Mouse (Mus musculus) cerebellum, adult 9-10 months (tissue): Measurements from ENCODE around the gene Erc2.
A peak's percentile ranks its signal among the peaks of the same experiment; 100 is the strongest.

Source experiments
- DNase-seq: peaks from one replicate; pipeline ENCODE4 v3.0.0; 2022

The Erc2 gene

DNA sequence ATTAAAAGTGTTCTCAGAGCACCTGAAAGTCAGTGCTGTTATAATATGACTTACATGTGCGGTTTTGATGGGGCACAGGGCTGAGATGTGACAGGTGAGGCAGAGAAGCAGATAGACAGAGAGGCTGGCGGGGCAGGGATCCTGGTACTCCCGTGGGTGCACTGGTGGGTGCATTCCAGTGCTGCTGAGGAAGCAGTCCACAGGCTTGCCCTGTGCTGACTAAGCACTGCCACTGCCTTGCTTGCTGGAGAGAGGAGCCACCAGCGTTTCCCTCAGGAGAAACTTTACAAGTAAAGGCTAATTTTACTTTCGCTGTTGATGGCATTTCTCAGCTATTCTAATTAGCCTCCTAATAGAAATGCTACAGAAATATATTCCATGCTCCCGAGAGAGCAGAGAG lies 45.9 kb downstream of the Erc2 start:
- no peak for DNase-seq

GRCm38 (mm10) chr14:27669939-27670338 lies 47.7 kb downstream of the Erc2 start:
- DNase-seq = no peak

GRCm38 (mm10) chr14:27672761-27673160 lies 50.5 kb downstream of the Erc2 start:
- no peak for DNase-seq

- DNase-seq = no peak
These were observed 51.9 kb downstream of the Erc2 start for GRCm38 (mm10) chr14:27674096-27674495.

GRCm38 (mm10) chr14:27674561-27674960 lies 52.3 kb downstream of the Erc2 start:
- no peak for DNase-seq

DNA sequence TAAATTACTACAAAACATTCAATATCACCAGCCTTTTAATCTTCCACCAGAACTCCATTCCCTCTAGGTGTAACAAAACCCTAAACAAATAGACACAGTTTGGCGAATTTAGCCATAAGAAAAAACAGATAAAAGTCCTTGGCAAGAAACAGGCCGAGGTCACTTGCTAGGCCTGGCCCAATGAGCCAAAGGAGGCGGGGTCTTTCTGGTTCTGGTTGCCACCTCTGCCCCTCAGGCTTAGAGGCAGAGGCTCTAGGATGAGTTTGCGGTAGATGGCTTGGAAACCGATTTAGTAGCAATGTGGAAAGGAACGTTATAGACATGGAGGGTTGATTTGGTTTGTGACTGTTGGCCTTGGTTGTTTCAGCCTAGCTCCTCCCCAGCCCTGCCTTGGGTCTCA lies 52.8 kb downstream of the Erc2 start:
- DNase-seq = no peak

GRCm38 (mm10) chr14:27682368-27683052 lies 60.3 kb downstream of the Erc2 start:
- no peak for DNase-seq

- peak; percentile 92 for DNase-seq
These were observed 73.6 kb downstream of the Erc2 start for GRCm38 (mm10) chr14:27695781-27696180.

- no peak for DNase-seq
These were observed 95.1 kb downstream of the Erc2 start for GRCm38 (mm10) chr14:27717364-27717763.

DNA sequence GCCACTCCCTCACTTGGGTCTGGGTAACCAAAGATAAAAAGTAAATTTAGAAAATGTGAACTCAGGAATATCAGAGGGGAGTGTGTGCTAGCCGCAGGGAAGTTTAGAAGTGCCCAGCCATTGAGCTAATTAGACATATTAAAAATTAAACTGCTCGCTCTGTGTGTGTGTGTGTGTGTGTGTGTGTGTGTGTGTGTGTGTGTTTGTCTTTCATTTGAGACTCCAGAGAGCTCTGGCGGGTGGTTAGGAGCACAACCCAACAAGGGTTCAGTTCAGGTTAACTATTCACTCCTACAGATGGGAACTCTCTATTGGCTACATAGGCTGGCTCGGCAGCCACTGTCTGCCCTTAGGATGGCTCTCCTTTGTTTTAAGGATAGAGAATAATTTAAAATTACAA lies 97.4 kb downstream of the Erc2 start:
- no peak for DNase-seq

DNA sequence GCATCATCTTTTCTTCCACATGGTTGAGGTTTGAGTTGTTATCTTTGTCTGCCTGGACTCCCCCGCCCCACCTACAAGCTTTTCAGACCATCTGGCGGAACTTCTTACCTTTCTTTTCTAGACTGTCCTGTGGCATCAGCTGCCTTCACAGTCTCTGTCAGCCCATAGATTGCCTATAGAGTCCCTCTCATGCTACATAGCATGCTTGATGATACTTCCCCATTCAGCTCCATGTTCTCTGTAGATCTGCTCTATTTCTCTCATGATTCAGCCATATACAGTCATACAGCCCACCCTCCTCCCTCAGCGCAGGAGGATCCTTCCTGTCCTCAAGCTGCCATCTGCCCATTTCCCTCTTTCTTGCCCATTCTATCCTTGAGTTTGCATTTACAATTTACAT lies 98.7 kb downstream of the Erc2 start:
- DNase-seq = no peak

- no peak for DNase-seq
These were observed 99.5 kb downstream of the Erc2 start for GRCm38 (mm10) chr14:27721759-27722158.

DNA sequence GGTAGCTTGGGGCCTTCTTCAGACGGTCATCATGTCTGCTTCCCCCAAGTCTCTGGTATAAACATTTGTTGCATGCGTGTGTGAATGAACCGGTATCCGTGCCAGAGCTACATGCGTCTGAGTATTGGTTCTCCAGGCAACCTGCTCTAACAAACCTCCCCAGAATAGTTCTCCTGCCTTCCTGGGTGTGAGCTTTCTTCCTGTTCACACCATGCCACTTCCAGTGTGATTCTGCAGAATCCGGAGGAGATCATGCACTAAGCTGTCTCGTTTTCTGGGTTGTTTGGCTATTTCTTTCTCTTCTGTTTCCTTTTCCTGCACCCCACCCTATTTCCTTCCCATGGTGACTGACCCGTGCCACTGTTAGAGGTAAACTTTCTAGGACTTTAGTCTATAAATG lies 105.3 kb downstream of the Erc2 start:
- DNase-seq = no peak

DNA sequence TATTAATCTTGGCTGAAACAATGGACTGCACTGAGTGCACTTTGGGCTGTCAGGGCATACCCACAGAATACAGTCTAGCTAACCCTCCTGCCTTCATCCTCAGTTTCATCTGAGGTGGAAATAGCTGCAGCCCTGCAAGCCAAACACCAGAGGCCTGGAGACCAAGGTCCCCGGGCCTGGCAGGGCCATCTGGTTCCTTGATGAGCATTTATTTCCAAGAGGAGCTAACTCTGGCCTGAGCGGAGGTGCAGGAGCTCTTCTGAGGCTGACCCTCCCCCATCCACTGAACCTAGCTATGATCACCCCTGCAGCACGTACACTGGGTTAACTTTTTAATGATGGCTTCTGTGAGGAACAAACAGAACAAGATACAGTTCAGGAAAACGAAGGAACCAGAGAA lies 108.9 kb downstream of the Erc2 start:
- DNase-seq = no peak

- no peak for DNase-seq
These were observed 117.2 kb downstream of the Erc2 start for GRCm38 (mm10) chr14:27739436-27739835.

DNA sequence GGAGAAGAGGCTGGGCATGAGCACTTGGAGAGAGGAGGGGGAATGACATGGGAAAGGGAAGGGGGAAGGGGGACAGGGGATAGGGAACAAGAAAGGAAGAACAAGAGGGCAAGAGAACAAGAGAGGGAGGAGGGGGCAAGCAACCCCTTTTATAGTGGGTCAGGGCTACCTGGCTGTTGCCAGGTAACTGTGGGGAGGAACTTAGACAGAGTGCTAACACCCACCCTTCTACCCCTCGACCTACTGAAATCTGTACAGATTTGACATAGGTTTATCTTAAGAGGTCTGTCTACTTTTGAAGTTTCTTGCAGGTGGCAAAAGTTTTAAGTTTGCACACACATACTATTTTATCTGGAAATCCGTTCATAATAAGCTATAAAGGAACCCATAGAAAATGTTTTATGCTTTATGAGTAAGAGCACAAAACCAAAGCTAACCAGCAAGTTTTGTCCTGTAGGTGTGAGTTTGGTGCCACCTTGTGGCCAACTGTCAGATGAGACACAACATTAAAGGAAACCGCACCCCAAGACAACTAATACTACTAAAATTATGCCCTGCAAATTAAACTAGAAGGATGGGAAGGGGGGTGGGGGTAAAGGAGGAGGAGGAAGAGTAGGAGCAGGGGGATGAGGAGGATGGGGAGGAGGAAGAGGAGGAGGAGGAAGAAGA lies 119.2 kb downstream of the Erc2 start:
- peak; percentile 68 for DNase-seq

- no peak for DNase-seq
These were observed 132.1 kb downstream of the Erc2 start for GRCm38 (mm10) chr14:27754340-27754739.

- DNase-seq = no peak
These were observed 134.7 kb downstream of the Erc2 start for GRCm38 (mm10) chr14:27756901-27757300.

DNA sequence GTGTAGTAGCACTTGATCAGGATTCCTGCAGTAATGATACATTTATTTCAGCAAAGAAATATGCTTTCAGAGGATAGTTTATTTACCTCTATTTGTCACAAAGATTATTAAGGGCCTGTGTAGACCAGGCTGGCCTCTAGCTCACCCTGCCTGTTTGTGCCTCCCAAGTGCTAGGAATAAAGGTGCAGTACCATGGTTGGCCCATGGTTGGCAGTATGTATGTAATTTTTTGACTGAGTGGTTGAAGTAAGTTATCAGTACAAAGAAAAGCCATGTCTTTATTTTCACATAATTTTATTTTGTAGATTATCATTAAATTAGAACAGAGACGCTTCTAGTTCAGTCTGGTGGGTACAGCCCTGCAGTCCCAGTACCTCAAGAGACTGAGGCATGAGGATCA lies 136.0 kb downstream of the Erc2 start:
- no peak for DNase-seq

DNA sequence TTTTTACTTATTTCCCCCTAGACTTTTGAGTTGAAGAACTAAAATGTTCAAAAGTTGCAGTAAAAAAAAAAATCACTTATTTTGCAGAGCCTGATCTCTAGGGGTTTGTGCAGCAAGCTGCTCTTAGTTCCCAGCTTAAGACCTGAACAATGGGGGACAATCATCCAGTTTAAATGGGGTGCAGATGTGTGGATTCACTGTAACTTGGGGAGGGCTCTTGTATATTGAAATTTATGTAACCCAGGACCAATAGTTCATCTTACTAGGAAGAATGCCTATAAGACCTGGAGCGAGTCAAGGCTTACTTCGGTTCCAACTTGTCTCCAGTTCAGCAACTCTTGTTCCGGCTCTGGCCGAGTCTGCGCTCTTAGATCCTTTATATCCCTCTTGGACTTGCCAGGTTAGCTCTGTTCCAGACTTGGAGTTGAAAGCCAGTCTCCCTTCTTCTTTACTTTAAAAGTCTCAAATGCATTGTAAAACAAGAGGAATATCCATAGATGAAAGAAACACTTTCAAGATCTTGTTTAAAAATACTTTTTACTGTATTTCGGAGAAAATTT lies 136.9 kb downstream of the Erc2 start:
- DNase-seq = no peak

GRCm38 (mm10) chr14:27759982-27760381 lies 137.8 kb downstream of the Erc2 start:
- no peak for DNase-seq

GRCm38 (mm10) chr14:27775367-27775766 lies 153.1 kb downstream of the Erc2 start:
- no peak for DNase-seq

DNA sequence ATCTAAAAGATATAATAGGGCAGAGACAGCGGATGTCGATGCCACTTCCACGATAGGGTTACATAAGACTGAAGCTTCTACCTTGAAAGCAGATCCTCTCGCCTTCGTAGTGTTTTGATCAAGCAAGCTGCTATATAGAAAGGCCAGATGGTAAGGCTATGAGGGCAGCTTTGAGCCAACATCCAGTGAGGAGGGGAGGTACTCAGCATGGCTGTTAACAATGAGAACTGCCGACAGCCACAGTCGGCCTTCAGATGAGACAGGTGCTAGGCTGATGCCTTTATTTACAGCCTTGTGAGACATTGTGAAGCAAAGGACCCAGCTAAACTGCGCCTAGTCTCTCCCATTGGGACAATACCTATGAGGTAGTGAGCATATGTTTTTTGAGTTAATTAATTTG lies 156.3 kb downstream of the Erc2 start:
- DNase-seq = peak; percentile 78

DNA sequence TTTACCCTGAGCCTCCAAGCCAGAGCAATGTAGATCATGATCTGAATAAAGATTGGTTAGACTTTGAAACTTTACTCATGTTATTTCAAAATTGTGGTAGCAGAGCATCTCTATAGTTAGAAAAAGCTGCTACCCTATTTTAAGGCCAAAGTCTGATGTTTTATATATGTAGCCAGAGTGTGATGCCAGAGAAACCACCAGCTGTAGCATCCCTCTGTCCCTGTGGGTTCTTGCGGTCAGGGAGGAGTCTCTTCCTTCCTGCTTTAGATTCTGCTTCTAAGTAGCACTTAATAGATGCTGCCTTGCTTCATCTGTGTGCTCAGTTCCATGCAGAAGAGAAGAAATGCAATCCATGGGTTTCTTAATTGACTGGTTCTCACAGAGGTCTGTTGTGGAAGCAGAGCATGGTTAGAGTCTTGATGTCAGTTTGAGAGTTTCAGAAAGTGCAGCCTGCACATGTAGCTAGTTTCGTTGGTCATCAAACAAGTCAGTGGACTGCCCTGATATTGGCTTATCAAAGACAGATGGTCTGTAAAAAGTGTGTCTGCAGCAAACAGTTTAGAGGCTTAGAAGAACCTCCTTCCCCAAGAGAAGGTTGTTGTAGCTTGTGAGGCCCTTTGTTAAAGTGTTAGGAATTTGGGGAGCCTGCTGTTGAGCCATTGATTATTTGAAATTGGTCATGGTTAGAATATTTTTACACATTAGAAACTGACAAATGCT lies 156.9 kb downstream of the Erc2 start:
- DNase-seq = no peak
